Mouse (Mus musculus) midbrain, embryonic 11.5 days (tissue): ENCODE data around the gene Zswim1. TPM values are rescaled to one million over a fixed set of nuclear protein-coding genes. Genes with fewer than 3 reads are reported as not detected.
A peak's percentile ranks its signal among the peaks of the same experiment; 100 is the strongest.
"Not testable (repeated sequence)": the region's sequence is repeated elsewhere in the genome, so short reads cannot be mapped to it uniquely, and the experiment has no call there.

Source experiments
- ATAC-seq: fragments of 200-750 bp; cut with Nextera tagmentation; 2 replicates; pipeline ENCODE4 v1.8.0; 2017; ENCODE audit warnings: moderate TSS enrichment, moderate library complexity; ENCODE audit not compliant: low FRiP score
- DNase-seq: peaks from one replicate; pipeline ENCODE4 v3.0.0; 2015; ENCODE audit warnings: low spot score; ENCODE audit errors: missing footprints
- H3K27ac ChIP-seq: fragments of 300-500 bp; sonication (generic); 2 replicates; pipeline ENCODE4 v1.5.1; 2014; ENCODE audit warnings: low read depth, low read length
- H3K27me3 ChIP-seq: fragments of 300-500 bp; sonication (generic); 2 replicates; pipeline ENCODE4 v1.6.1; 2014; ENCODE audit warnings: mild to moderate bottlenecking, low read length, moderate library complexity, mixed read lengths; ENCODE audit not compliant: control insufficient read depth, insufficient read depth
- H3K36me3 ChIP-seq: fragments of 300-500 bp; sonication (generic); 2 replicates; pipeline ENCODE4 v1.6.1; 2014; ENCODE audit warnings: mild to moderate bottlenecking, low read length, moderate library complexity, mixed read lengths; ENCODE audit not compliant: control insufficient read depth, insufficient read depth
- H3K4me1 ChIP-seq: fragments of 300-500 bp; sonication (generic); 2 replicates; pipeline ENCODE4 v1.6.1; 2014; ENCODE audit warnings: low read length; ENCODE audit not compliant: control insufficient read depth, insufficient read depth
- H3K4me2 ChIP-seq: fragments of 300-500 bp; sonication (generic); 2 replicates; pipeline ENCODE4 v1.6.1; 2014; ENCODE audit warnings: mild to moderate bottlenecking, moderate library complexity
- H3K4me3 ChIP-seq: fragments of 300-500 bp; sonication (generic); 2 replicates; pipeline ENCODE4 v1.5.1; 2014; ENCODE audit warnings: low read depth, low read length
- H3K9ac ChIP-seq: fragments of 300-500 bp; sonication (generic); 2 replicates; pipeline ENCODE4 v1.6.1; 2014; ENCODE audit warnings: low read length
- H3K9me3 ChIP-seq: fragments of 300-500 bp; sonication (generic); 2 replicates; pipeline ENCODE4 v1.6.1; 2016; ENCODE audit warnings: low read length; ENCODE audit not compliant: control insufficient read depth
- WGBS: fragments of 180-500 bp; shearing (Covaris S2); extraction: QIAGEN DNeasy Blood & Tissue Kit; methylation state at CpG from one replicate; pipeline ENCODE4 v1.1.7; 2014; 5-methylcytosine and 5-hydroxymethylcytosine counted together
- polyA plus RNA-seq: library from polyadenylated mRNA; unstranded; fragments of >200 nt; fragmentation: Nextera tagmentation; extraction: Ambion mirVana; gene quantifications from 2 replicates; pipeline ENCODE4 v1.2.1, GENCODE M21; 2014

Zswim1 gene
- polyA plus RNA-seq, 1 experiment from 2014 or later: 22.0 TPM

GRCm38 (mm10) chr2:164832032-164832747 lies 9.7 kb downstream of the Zswim1 start:
- WGBS: 66% methylated on average over 16 of the region's 16 CpGs
- Histone ChIP-seq H3K4me1 (peaks cover 18% of the 10 kb centered on the region), H3K36me3 (peaks cover 6% of the 10 kb centered on the region; the same call in 1 of the 2 replicates), H3K9me3 (no peaks in the 10 kb centered on the region), H3K27ac (no peak overlapping the region; the same call in 1 of the 2 replicates), H3K27me3 (no peaks in the 10 kb centered on the region), H3K4me2 (peak overlapping the region; percentile 100), H3K9ac (peak overlapping the region; percentile 78), H3K4me3 (peak overlapping the region; percentile 65)
- DNase-seq (peak; percentile 86), ATAC-seq (no peak; the same call in 1 of the 2 replicates)

- ATAC-seq (peak; percentile 69), DNase-seq (peak; percentile 94)
- Histone ChIP-seq H3K4me3 (peak within 1 kb of the TSS; percentile 65), H3K9me3 (no peaks in the 10 kb centered on the region), H3K27ac (peak within 1 kb of the TSS; percentile 7; the same call in 1 of the 2 replicates), H3K4me2 (peak within 1 kb of the TSS; percentile 100), H3K36me3 (no peaks in the 10 kb centered on the region), H3K4me1 (peaks cover 18% of the 10 kb centered on the region), H3K27me3 (no peaks in the 10 kb centered on the region), H3K9ac (peak within 1 kb of the TSS; percentile 78)
- 1% methylated on average over 35 of the region's 35 CpGs for WGBS
Measured at GRCm38 (mm10) chr2:164832748-164833301, 10.3 kb downstream of the Zswim1 start, which contains the start of gene Ctsa. Ctsa (plus strand) TSS chr2:164832873.

GRCm38 (mm10) chr2:164833314-164833959 lies 11.0 kb downstream of the Zswim1 start, which contains the start of gene Neurl2:
Neurl2 (minus strand) TSS chr2:164833456.
- H3K36me3 ChIP-seq: no peaks in the 10 kb centered on the region
- H3K9me3 ChIP-seq: no peaks in the 10 kb centered on the region
- H3K27me3 ChIP-seq: no peaks in the 10 kb centered on the region
- peak; percentile 73 for ATAC-seq
- peak; percentile 99 for DNase-seq
- H3K4me2 ChIP-seq: peak within 1 kb of the TSS; percentile 100
- peak within 1 kb of the TSS; percentile 78 for H3K9ac ChIP-seq
- peaks cover 18% of the 10 kb centered on the region for H3K4me1 ChIP-seq
- WGBS: under 1% methylated on average over 31 of the region's 31 CpGs
- H3K4me3 ChIP-seq: peak within 1 kb of the TSS; percentile 65
- H3K27ac ChIP-seq: peak within 1 kb of the TSS; percentile 7; the same call in 1 of the 2 replicates

- Histone ChIP-seq H3K4me2 (peak overlapping the region; percentile 100), H3K9ac (peak overlapping the region; percentile 78; the same call in 1 of the 2 replicates), H3K9me3 (no peaks in the 10 kb centered on the region), H3K27me3 (no peaks in the 10 kb centered on the region), H3K4me3 (peak overlapping the region; percentile 65), H3K27ac (no peak overlapping the region), H3K36me3 (peaks cover 2% of the 10 kb centered on the region; the same call in 1 of the 2 replicates), H3K4me1 (peaks cover 18% of the 10 kb centered on the region)
- ATAC-seq: no peak
- WGBS: 44% methylated on average over 8 of the region's 8 CpGs
- no peak for DNase-seq
Measured at GRCm38 (mm10) chr2:164834531-164834930, 12.0 kb downstream of the Zswim1 start.

GRCm38 (mm10) chr2:164835164-164835563 lies 12.7 kb downstream of the Zswim1 start:
- no peak overlapping the region for H3K27ac ChIP-seq
- no peak for DNase-seq
- H3K9me3 ChIP-seq: no peaks in the 10 kb centered on the region
- no peak overlapping the region for H3K4me3 ChIP-seq
- no peaks in the 10 kb centered on the region for H3K27me3 ChIP-seq
- no peak for ATAC-seq
- peaks cover 18% of the 10 kb centered on the region for H3K4me1 ChIP-seq
- H3K4me2 ChIP-seq: no peak overlapping the region
- H3K9ac ChIP-seq: no peak overlapping the region
- WGBS: 96% methylated on average over 4 of the region's 4 CpGs
- peaks cover 4% of the 10 kb centered on the region; the same call in 1 of the 2 replicates for H3K36me3 ChIP-seq

- Histone ChIP-seq H3K4me1 (no peaks in the 10 kb centered on the region), H3K4me2 (no peak overlapping the region), H3K9me3 (no peaks in the 10 kb centered on the region), H3K36me3 (no peaks in the 10 kb centered on the region), H3K9ac (no peak overlapping the region), H3K4me3 (no peak overlapping the region), H3K27me3 (no peaks in the 10 kb centered on the region), H3K27ac (no peak overlapping the region)
- ATAC-seq (no peak), DNase-seq (peak; percentile 91)
- 59% methylated on average over 3 of the region's 3 CpGs for WGBS
Measured at GRCm38 (mm10) chr2:164845782-164846181, 23.3 kb downstream of the Zswim1 start.

- ATAC-seq: no peak
- Histone ChIP-seq H3K36me3 (no peaks in the 10 kb centered on the region), H3K9me3 (no peaks in the 10 kb centered on the region), H3K4me3 (no peak overlapping the region), H3K9ac (no peak overlapping the region), H3K4me2 (no peak overlapping the region), H3K4me1 (no peaks in the 10 kb centered on the region), H3K27ac (no peak overlapping the region), H3K27me3 (no peaks in the 10 kb centered on the region)
- 88% methylated on average over 8 of the region's 8 CpGs for WGBS
- DNase-seq: no peak
Measured at GRCm38 (mm10) chr2:164850061-164850460, 27.6 kb downstream of the Zswim1 start.

- not testable (repeated sequence) for H3K4me2 ChIP-seq, H3K36me3 ChIP-seq, ATAC-seq, DNase-seq, H3K9ac ChIP-seq, H3K27me3 ChIP-seq, H3K4me1 ChIP-seq, H3K4me3 ChIP-seq, H3K9me3 ChIP-seq, H3K27ac ChIP-seq
- WGBS: 66% methylated on average over 5 of the region's 5 CpGs
Measured at GRCm38 (mm10) chr2:164855572-164855971, 33.1 kb downstream of the Zswim1 start.
